Mouse (Mus musculus) forebrain, embryonic 15.5 days (tissue): Measurements from ENCODE around the gene Bag5. TPM values are rescaled to one million over a fixed set of nuclear protein-coding genes. Genes with fewer than 3 reads are reported as not detected.

Source experiments
- polyA plus RNA-seq: library from polyadenylated mRNA; unstranded; fragments of >200 nt; fragmentation: Nextera tagmentation; extraction: Ambion mirVana; gene quantifications from 2 replicates; pipeline ENCODE4 v1.2.1, GENCODE M21; 2015

Bag5 gene
- polyA plus RNA-seq, 1 experiment from 2014 or later: 69.1 TPM

Other genes starting within 250 kb of the Bag5 start
- gene Gm266, start 227.4 kb downstream of the Bag5 start, polyA plus RNA-seq: 0.55 and 0.79 TPM in 2 replicates
- gene Eif5, start 175.2 kb downstream of the Bag5 start, polyA plus RNA-seq: 620 and 638 TPM in 2 replicates
- gene Mark3, start 138.7 kb downstream of the Bag5 start, polyA plus RNA-seq: 46.1 and 54.4 TPM in 2 replicates
- 1,536 and 1,584 TPM in 2 replicates for gene Ckb, start 40.9 kb downstream of the Bag5 start, polyA plus RNA-seq
- 10.6 and 12.0 TPM in 2 replicates for gene Trmt61a, start 35.2 kb downstream of the Bag5 start, polyA plus RNA-seq
- gene Apopt1, start within 50 bp of the Bag5 start, polyA plus RNA-seq: 48.2 and 48.7 TPM in 2 replicates
- 430 and 440 TPM in 2 replicates for gene Klc1, start 45.6 kb upstream of the Bag5 start, polyA plus RNA-seq
- gene Xrcc3, start 100.6 kb upstream of the Bag5 start, polyA plus RNA-seq: 4.5 and 4.8 TPM in 2 replicates
- 39.0 and 41.7 TPM in 2 replicates for gene Zfyve21, start 100.9 kb upstream of the Bag5 start, polyA plus RNA-seq
- gene Ppp1r13b, start 194.9 kb upstream of the Bag5 start, polyA plus RNA-seq: 21.4 and 22.6 TPM in 2 replicates